Mouse (Mus musculus): ENCODE data around the gene Tiam1.

DNA sequence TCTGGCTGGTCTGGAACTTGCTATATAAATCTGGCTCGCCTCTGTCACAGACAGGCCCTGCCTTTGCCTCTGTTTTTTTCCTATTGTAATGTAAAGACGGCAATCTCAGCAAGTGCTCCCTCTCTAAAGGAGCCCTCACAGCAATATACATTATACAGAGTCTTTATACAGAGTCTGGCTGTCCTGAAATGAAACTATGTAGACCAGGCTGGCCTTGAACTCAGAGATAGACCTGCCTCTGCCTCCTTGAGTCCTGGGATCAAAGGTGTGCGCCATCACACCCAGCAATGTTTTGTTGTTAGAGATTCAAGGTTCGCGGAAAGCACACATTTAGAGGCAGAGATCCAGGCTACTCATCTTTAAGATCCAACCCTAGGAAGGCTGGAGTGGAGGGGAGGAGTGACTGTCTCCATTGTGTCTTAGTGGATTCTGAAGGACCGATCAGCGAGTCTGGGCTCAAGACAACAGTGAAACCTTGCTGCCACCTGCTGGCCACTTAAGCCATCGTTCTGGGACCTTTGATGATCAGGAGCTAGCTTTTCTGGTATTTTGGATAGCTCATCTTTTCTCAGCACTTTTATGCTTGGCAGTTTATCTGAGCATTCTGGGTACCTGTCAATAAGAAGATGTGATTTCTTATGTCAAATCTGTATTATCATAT is 42.5 kb upstream of the Tiam1 start:
- TF ChIP-seq GATA1 (IDR thresholded peaks at IDR 0.05; ENCODE audit: borderline replicate concordance, low read length) (no peak), FLI1 (IDR thresholded peaks at IDR 0.05; ENCODE audit: low read length) (no peak)

All from megakaryocyte, embryonic 14.5 days (primary cell).